Mouse (Mus musculus): ENCODE measurements around the gene Shank2.

- peak; percentile 42; the same call in 1 of the 2 replicates for TF ChIP-seq POLR2A (IDR thresholded peaks at IDR 0.05; ENCODE audit: borderline replicate concordance, extremely low read depth, insufficient read depth, insufficient read length, poor library complexity, severe bottlenecking)
- no peak for TF ChIP-seq CTCF (IDR thresholded peaks at IDR 0.05; ENCODE audit: borderline replicate concordance, extremely low read depth, insufficient read depth, insufficient read length)
These were observed 282.0 kb downstream of the Shank2 start for GRCm38 (mm10) chr7:144283701-144284100.

Measured in brain, embryonic 14.5 days (tissue).